Mouse (Mus musculus): ENCODE data around the gene Ttc30a2. TPM values are rescaled to one million over a fixed set of nuclear protein-coding genes. Genes with fewer than 3 reads are reported as not detected.
"Not testable (repeated sequence)": the region's sequence is repeated elsewhere in the genome, so short reads cannot be mapped to it uniquely, and the experiment has no call there.

Gene Ttc30a2
- polyA plus RNA-seq, 1 experiment, result 0.11 TPM

GRCm38 (mm10) chr2:75959850-75960365 is 18.1 kb downstream of the Ttc30a2 start:
- Histone ChIP-seq H3K27me3 (ENCODE audit: control insufficient read depth, insufficient read depth, low read length) (no peaks in the 10 kb centered on the region), H3K4me3 (ENCODE audit: low read depth, low read length) (0 out of 2 replicates have a peak overlapping the region, but pooled peaks have one; percentile 24), H3K36me3 (ENCODE audit: control insufficient read depth, insufficient read depth, low read length) (no peaks in the 10 kb centered on the region), H3K4me1 (ENCODE audit: control insufficient read depth, insufficient read depth, insufficient read length, low read length) (peaks cover 15% of the 10 kb centered on the region), H3K27ac (ENCODE audit: insufficient read depth, low read depth, low read length) (peak overlapping the region; percentile 5; the same call in 1 of the 2 replicates)
- WGBS, result 27% methylated on average over 15 of the region's 15 CpGs
- TF ChIP-seq POLR2A (IDR thresholded peaks at IDR 0.05; ENCODE audit: low read depth, low read length) (no peak), CTCF (IDR thresholded peaks at IDR 0.05; ENCODE audit: extremely low read depth, insufficient read length, insufficient replicate concordance, low read depth, low read length) (no peak)

GRCm38 (mm10) chr2:75959183-75959849 is 18.7 kb downstream of the Ttc30a2 start:
- H3K4me1 ChIP-seq (ENCODE audit: control insufficient read depth, insufficient read depth, insufficient read length, low read length), result peaks cover 15% of the 10 kb centered on the region
- no peaks in the 10 kb centered on the region for H3K27me3 ChIP-seq (ENCODE audit: control insufficient read depth, insufficient read depth, low read length)
- peak overlapping the region; percentile 5; the same call in 1 of the 2 replicates for H3K27ac ChIP-seq (ENCODE audit: insufficient read depth, low read depth, low read length)
- H3K4me3 ChIP-seq (ENCODE audit: low read depth, low read length), result no peak overlapping the region
- TF ChIP-seq CTCF (IDR thresholded peaks at IDR 0.05; ENCODE audit: extremely low read depth, insufficient read length, insufficient replicate concordance, low read depth, low read length), result no peak
- TF ChIP-seq POLR2A (IDR thresholded peaks at IDR 0.05; ENCODE audit: low read depth, low read length), result no peak
- 23% methylated on average over 18 of the region's 18 CpGs for WGBS
- H3K36me3 ChIP-seq (ENCODE audit: control insufficient read depth, insufficient read depth, low read length), result no peaks in the 10 kb centered on the region

DNA sequence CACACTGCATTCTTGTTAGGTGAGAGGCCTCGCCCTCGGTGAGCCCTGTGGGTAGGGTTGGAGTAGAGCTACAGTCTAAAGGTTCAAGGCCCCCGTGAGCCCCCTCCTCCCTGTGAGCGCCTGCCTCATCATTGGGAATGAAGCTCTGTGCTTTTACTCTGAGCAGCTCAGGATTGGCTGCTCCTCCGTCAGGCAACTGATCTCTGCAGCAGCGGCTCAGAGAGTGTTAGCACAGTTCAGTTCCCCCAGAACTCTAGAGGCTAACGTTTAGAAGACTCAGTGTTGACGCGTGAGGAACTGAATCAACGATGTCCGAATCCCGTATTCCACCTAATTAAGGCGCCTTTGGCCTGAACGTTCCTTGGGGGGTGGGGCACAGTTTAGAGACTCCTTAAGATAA is 22.3 kb downstream of the Ttc30a2 start:
- H3K36me3 ChIP-seq (ENCODE audit: control insufficient read depth, insufficient read depth, low read length), result no peaks in the 10 kb centered on the region
- 70% methylated on average over 14 of the region's 14 CpGs for WGBS
- no peak overlapping the region for H3K27ac ChIP-seq (ENCODE audit: insufficient read depth, low read depth, low read length)
- peaks cover 13% of the 10 kb centered on the region for H3K4me1 ChIP-seq (ENCODE audit: control insufficient read depth, insufficient read depth, insufficient read length, low read length)
- no peak for TF ChIP-seq POLR2A (IDR thresholded peaks at IDR 0.05; ENCODE audit: low read depth, low read length)
- TF ChIP-seq CTCF (IDR thresholded peaks at IDR 0.05; ENCODE audit: extremely low read depth, insufficient read length, insufficient replicate concordance, low read depth, low read length), result no peak
- no peaks in the 10 kb centered on the region for H3K27me3 ChIP-seq (ENCODE audit: control insufficient read depth, insufficient read depth, low read length)
- H3K4me3 ChIP-seq (ENCODE audit: low read depth, low read length), result no peak overlapping the region

DNA sequence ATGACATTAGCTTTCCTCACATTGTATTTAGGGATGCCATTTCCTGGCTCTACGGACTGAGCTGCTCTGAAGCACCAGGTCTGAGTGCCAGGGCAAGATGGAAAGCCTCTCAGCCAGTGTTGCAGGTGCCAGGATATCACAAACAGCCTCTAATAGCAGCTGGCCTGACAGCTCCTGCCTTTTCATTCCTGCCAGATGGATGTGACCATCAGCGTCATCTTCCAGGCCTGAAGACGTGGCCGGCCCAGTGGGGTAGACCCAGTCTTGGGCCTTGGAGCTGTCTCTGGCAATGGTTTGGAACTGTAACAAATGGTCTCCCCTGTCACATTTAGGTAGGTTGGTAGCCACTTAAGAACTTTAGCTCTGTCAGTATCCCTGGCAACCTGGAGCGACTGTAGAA is 24.6 kb downstream of the Ttc30a2 start:
- Histone ChIP-seq H3K4me1 (ENCODE audit: control insufficient read depth, insufficient read depth, insufficient read length, low read length) (no peaks in the 10 kb centered on the region), H3K4me3 (ENCODE audit: low read depth, low read length) (no peak overlapping the region), H3K36me3 (ENCODE audit: control insufficient read depth, insufficient read depth, low read length) (no peaks in the 10 kb centered on the region), H3K27ac (ENCODE audit: insufficient read depth, low read depth, low read length) (no peak overlapping the region), H3K27me3 (ENCODE audit: control insufficient read depth, insufficient read depth, low read length) (no peaks in the 10 kb centered on the region)
- WGBS, result 94% methylated on average over 5 of the region's 5 CpGs
- TF ChIP-seq POLR2A (IDR thresholded peaks at IDR 0.05; ENCODE audit: low read depth, low read length), result no peak
- no peak for TF ChIP-seq CTCF (IDR thresholded peaks at IDR 0.05; ENCODE audit: extremely low read depth, insufficient read length, insufficient replicate concordance, low read depth, low read length)

- 60% methylated on average over 8 of the region's 8 CpGs for WGBS
- Histone ChIP-seq H3K4me1 (ENCODE audit: control insufficient read depth, insufficient read depth, insufficient read length, low read length) (no peaks in the 10 kb centered on the region), H3K4me3 (ENCODE audit: low read depth, low read length) (no peak overlapping the region), H3K27ac (ENCODE audit: insufficient read depth, low read depth, low read length) (no peak overlapping the region), H3K27me3 (ENCODE audit: control insufficient read depth, insufficient read depth, low read length) (no peaks in the 10 kb centered on the region; the same call in 1 of the 2 replicates), H3K36me3 (ENCODE audit: control insufficient read depth, insufficient read depth, low read length) (no peaks in the 10 kb centered on the region)
- TF ChIP-seq CTCF (IDR thresholded peaks at IDR 0.05; ENCODE audit: extremely low read depth, insufficient read length, insufficient replicate concordance, low read depth, low read length) (no peak), POLR2A (IDR thresholded peaks at IDR 0.05; ENCODE audit: low read depth, low read length) (no peak)
These were observed 27.3 kb downstream of the Ttc30a2 start for GRCm38 (mm10) chr2:75950685-75951084.

DNA sequence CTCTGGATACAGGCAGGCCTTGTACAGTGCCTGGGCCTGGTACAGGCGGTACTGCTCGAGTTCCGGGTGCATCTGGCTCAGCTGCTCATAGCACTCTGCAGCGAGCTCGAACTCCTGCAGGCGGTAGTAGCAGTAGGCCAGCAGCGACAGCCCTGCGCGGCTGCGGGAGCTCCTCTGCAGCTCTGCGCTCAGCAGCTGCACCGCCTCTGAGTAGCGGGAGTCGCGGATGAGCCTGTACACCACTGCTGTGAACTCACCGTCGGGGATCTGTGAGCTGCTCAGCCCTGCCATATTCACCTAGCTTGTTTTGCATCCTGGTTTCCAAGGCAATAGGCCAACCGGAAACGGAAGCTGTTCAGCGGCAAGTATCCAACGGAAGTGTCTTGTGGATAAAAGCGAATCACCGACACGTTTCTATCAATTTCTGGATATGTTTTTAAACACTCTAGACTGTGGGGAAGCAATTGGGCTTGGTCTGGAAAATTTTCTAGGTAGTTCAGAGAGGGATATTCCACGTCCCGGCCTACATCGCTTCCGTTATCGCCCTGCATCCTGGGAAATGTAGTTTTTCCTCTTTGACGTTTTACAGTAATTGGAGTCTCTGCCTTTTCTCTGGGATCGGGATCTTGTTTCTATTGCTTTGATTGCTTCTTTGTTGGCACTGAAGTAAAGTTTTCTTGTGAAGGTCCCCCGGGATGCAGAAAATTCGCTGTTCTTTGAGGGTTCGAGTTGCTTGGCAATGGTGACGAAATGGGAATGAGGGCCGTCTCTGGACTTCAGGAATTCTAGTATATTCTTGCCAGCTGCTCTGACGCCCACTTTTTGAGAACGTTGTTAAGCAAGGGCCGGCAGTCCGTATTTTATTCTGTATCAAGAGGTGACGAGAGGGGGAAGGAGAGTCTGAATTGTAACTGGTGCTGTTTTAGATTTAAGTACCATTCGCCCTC is 39.6 kb downstream of the Ttc30a2 start, which contains the start of gene Ttc30b:
Ttc30b (minus strand) TSS at position 469 of the 947 bp plus-strand sequence.
- 0 out of 2 replicates have a peak, but pooled peaks cover 1% of the 10 kb centered on the region for H3K4me1 ChIP-seq (ENCODE audit: control insufficient read depth, insufficient read depth, insufficient read length, low read length)
- no peaks in the 10 kb centered on the region for H3K36me3 ChIP-seq (ENCODE audit: control insufficient read depth, insufficient read depth, low read length)
- no peaks in the 10 kb centered on the region for H3K27me3 ChIP-seq (ENCODE audit: control insufficient read depth, insufficient read depth, low read length)
- peak within 1 kb of the TSS; percentile 64; the same call in 1 of the 2 replicates for H3K27ac ChIP-seq (ENCODE audit: insufficient read depth, low read depth, low read length)
- WGBS, result 3% methylated on average over 42 of the region's 42 CpGs
- TF ChIP-seq POLR2A (IDR thresholded peaks at IDR 0.05; ENCODE audit: low read depth, low read length) (no peak), CTCF (IDR thresholded peaks at IDR 0.05; ENCODE audit: extremely low read depth, insufficient read length, insufficient replicate concordance, low read depth, low read length) (no peak)
- H3K4me3 ChIP-seq (ENCODE audit: low read depth, low read length), result peak within 1 kb of the TSS; percentile 62

DNA sequence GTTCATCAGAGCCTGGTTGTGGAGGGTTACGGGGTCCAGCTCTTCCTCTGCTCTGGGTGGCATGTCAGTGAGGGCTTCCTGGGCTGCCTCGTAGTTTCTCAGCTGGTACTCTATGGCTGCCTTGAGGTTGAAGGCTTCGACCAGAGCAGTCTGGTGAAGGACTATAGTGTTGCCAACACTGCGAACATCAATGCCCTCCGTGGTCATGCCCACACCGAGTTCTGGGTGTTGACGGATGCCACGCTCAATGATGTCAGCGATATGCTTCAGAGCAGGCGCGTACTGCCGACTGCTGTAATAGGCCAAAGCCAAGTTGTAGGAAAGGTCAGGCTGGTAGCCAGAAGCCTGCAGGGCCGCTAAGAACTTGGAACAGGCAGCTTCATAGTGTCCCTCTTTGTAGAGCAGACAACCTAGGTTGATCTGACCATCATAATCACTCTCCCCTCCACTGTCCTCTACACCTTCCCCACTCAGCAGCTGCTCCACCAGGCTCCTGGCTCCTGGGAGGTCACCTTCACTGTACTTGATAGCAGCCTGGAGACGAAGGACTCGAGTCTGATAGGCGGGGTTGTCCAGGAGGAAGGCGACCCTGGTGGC is 40.4 kb downstream of the Ttc30a2 start:
- H3K4me3 ChIP-seq (ENCODE audit: low read depth, low read length), result peak overlapping the region; percentile 62
- H3K4me1 ChIP-seq (ENCODE audit: control insufficient read depth, insufficient read depth, insufficient read length, low read length); H3K27ac ChIP-seq (ENCODE audit: insufficient read depth, low read depth, low read length); H3K27me3 ChIP-seq (ENCODE audit: control insufficient read depth, insufficient read depth, low read length); H3K36me3 ChIP-seq (ENCODE audit: control insufficient read depth, insufficient read depth, low read length): not testable (repeated sequence)
- 73% methylated on average over 17 of the region's 17 CpGs for WGBS

GRCm38 (mm10) chr2:75936685-75937084 is 41.3 kb downstream of the Ttc30a2 start:
- WGBS, result 94% methylated on average over 2 of the region's 2 CpGs

More at GRCm38 (mm10) chr2:75936685-75937084, 41.3 kb downstream of the Ttc30a2 start:
- H3K36me3 ChIP-seq (ENCODE audit: control insufficient read depth, insufficient read depth, low read length); H3K27ac ChIP-seq (ENCODE audit: insufficient read depth, low read depth, low read length); H3K4me1 ChIP-seq (ENCODE audit: control insufficient read depth, insufficient read depth, insufficient read length, low read length); H3K27me3 ChIP-seq (ENCODE audit: control insufficient read depth, insufficient read depth, low read length); H3K4me3 ChIP-seq (ENCODE audit: low read depth, low read length): not testable (repeated sequence)

All from small intestine, adult 2 months (tissue).